Mouse (Mus musculus): ENCODE measurements around the gene Bcl7c.
"Not testable (repeated sequence)": the region's sequence is repeated elsewhere in the genome, so short reads cannot be mapped to it uniquely, and the experiment has no call there.

DNA sequence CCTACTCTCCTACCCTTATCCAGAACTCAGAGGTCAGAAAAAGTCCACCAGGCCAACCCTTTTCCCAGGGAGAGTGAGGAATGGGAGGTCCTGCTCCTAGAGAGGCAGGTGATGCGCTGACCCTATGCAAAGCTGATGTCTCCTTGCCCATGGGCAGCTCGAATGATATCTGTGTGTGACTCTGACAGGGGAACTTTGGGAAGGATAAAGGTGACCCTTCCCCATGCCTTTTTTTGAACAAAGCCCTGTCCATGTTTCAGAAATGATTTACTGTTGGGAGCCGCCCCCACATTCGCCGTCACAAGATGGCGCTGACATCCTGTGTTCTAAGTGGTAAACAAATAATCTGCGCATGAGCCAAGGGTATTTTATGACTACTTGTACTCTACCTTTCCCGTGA lies 90.3 kb downstream of the Bcl7c start:
- not testable (repeated sequence) for TF ChIP-seq GATA1 (IDR thresholded peaks at IDR 0.05; ENCODE audit: borderline replicate concordance, low read length); FLI1 (IDR thresholded peaks at IDR 0.05; ENCODE audit: low read length)
